Mouse (Mus musculus) 3134 (cell line): ENCODE data around the gene Ubxn1.
"Not testable (repeated sequence)": the region's sequence is repeated elsewhere in the genome, so short reads cannot be mapped to it uniquely, and the experiment has no call there.

Source experiments
- DNase-seq: peaks from one replicate; pipeline ENCODE4 v3.0.0-alpha.2; 2011; ENCODE audit warnings: low spot score; ENCODE audit not compliant: insufficient read length; ENCODE audit errors: extremely low read depth

Gene Ubxn1

GRCm38 (mm10) chr19:8871267-8872186 is at the start of gene Ubxn1:
Gene Ubxn1 (plus strand): TSS chr19:8871496.
- DNase-seq = peak; percentile 93

GRCm38 (mm10) chr19:8822696-8823095 is 48.6 kb upstream of the Ubxn1 start:
- no peak for DNase-seq

- DNase-seq = no peak
These were observed 41.6 kb upstream of the Ubxn1 start, which contains the start of gene AC129217.1 for GRCm38 (mm10) chr19:8829660-8830059. Gene AC129217.1 (plus strand): TSS chr19:8829773.

- no peak for DNase-seq
These were observed 40.6 kb upstream of the Ubxn1 start for GRCm38 (mm10) chr19:8830664-8831063.

- DNase-seq = no peak
These were observed 40.0 kb upstream of the Ubxn1 start for GRCm38 (mm10) chr19:8831262-8831661.

- no peak for DNase-seq
These were observed 38.3 kb upstream of the Ubxn1 start for GRCm38 (mm10) chr19:8832971-8833370.

GRCm38 (mm10) chr19:8836327-8836726 is 35.0 kb upstream of the Ubxn1 start:
- not testable (repeated sequence) for DNase-seq

GRCm38 (mm10) chr19:8837251-8837791 is 34.0 kb upstream of the Ubxn1 start, which contains the start of gene Bscl2:
Gene Bscl2 (plus strand): TSS chr19:8837467.
- peak; percentile 17 for DNase-seq

- no peak for DNase-seq
These were observed 33.1 kb upstream of the Ubxn1 start for GRCm38 (mm10) chr19:8838041-8838730.

GRCm38 (mm10) chr19:8839103-8839907 is 32.0 kb upstream of the Ubxn1 start, which contains the start of gene Gng3:
Gene Gng3 (minus strand): TSS chr19:8839194.
- DNase-seq = no peak

- DNase-seq = peak; percentile 19
These were observed 31.1 kb upstream of the Ubxn1 start for GRCm38 (mm10) chr19:8839908-8840791.

- no peak for DNase-seq
These were observed 30.3 kb upstream of the Ubxn1 start for GRCm38 (mm10) chr19:8841012-8841411.

GRCm38 (mm10) chr19:8842961-8843360 is 28.3 kb upstream of the Ubxn1 start:
- DNase-seq = no peak

- no peak for DNase-seq
These were observed 26.7 kb upstream of the Ubxn1 start for GRCm38 (mm10) chr19:8844371-8845129.

- no peak for DNase-seq
These were observed 22.9 kb upstream of the Ubxn1 start for GRCm38 (mm10) chr19:8848356-8848755.

GRCm38 (mm10) chr19:8850402-8850901 is 20.8 kb upstream of the Ubxn1 start, which contains the start of gene Lrrn4cl:
Gene Lrrn4cl (plus strand): TSS chr19:8850768.
- peak; percentile 73 for DNase-seq

- no peak for DNase-seq
These were observed 19.7 kb upstream of the Ubxn1 start for GRCm38 (mm10) chr19:8851639-8852038.

GRCm38 (mm10) chr19:8852236-8852928 is 18.9 kb upstream of the Ubxn1 start:
- no peak for DNase-seq
